Mouse (Mus musculus): ENCODE data around the gene Cytip. TPM values are rescaled to one million over a fixed set of nuclear protein-coding genes. Genes with fewer than 3 reads are reported as not detected.

Gene Cytip
- total and polyA plus RNA-seq, 3 experiments = not detected

- no peak overlapping the region for H3K27ac ChIP-seq (ENCODE audit: control insufficient read depth, low read depth, low read length)
- no peaks in the 10 kb centered on the region for H3K9me3 ChIP-seq (replicated peaks; ENCODE audit: insufficient read depth, low read length)
- no peaks in the 10 kb centered on the region for H3K36me3 ChIP-seq (ENCODE audit: control insufficient read depth in 1 of 2, insufficient read depth in 2 of 2, low read length in 2 of 2)
- no peak for DNase-seq (ENCODE audit: low read depth, low spot score)
- H3K27me3 ChIP-seq (ENCODE audit: control insufficient read depth in 1 of 2, insufficient read depth in 2 of 2, low read length in 2 of 2) = no peaks in the 10 kb centered on the region
- H3K79me2 ChIP-seq (ENCODE audit: control insufficient read depth, insufficient read depth, low read length, poor library complexity) = no peaks in the 10 kb centered on the region
- H3K4me3 ChIP-seq (ENCODE audit: control insufficient read depth in 1 of 2, insufficient read depth in 1 of 2, low read depth in 2 of 2, low read length in 2 of 2) = no peak overlapping the region
- H3K9ac ChIP-seq (ENCODE audit: control insufficient read depth, low read depth, low read length, poor library complexity, severe bottlenecking) = no peak overlapping the region
- TF ChIP-seq E2F4 (IDR thresholded peaks at IDR 0.05; ENCODE audit: borderline replicate concordance, low read depth, low read length) = no peak
- no peak for TF ChIP-seq HCFC1 (IDR thresholded peaks at IDR 0.05; ENCODE audit: low read depth, low read length)
- TF ChIP-seq BHLHE40 (IDR thresholded peaks at IDR 0.05; ENCODE audit: borderline replicate concordance, low read depth, low read length) = no peak
- no peak for TF ChIP-seq MEF2A (IDR thresholded peaks at IDR 0.05; ENCODE audit: extremely low read depth, insufficient replicate concordance, low read depth, low read length, poor library complexity, severe bottlenecking)
- no peak for TF ChIP-seq RCOR1 (IDR thresholded peaks at IDR 0.05; ENCODE audit: low read depth, low read length)
- TF ChIP-seq MAX (IDR thresholded peaks at IDR 0.05; ENCODE audit: low read length) = no peak
- TF ChIP-seq ELF1 (IDR thresholded peaks at IDR 0.05; ENCODE audit: low read depth, low read length) = no peak
- no peak for TF ChIP-seq ETS1 (IDR thresholded peaks at IDR 0.05; ENCODE audit: low read depth, low read length)
- TF ChIP-seq MAFK (IDR thresholded peaks at IDR 0.05; ENCODE audit: borderline replicate concordance, low read depth, low read length) = no peak
- TF ChIP-seq TAL1 (IDR thresholded peaks at IDR 0.05; ENCODE audit: low read length) = no peak
- no peak for TF ChIP-seq MYC (IDR thresholded peaks at IDR 0.05; ENCODE audit: low read depth, low read length)
- no peak for TF ChIP-seq NRF1 (IDR thresholded peaks at IDR 0.05; ENCODE audit: insufficient read depth, low read depth, low read length, poor library complexity, severe bottlenecking)
- no peak for TF ChIP-seq CHD1 (IDR thresholded peaks at IDR 0.05; ENCODE audit: low read depth, low read length)
- no peaks in the 10 kb centered on the region for H3K4me1 ChIP-seq (ENCODE audit: control insufficient read depth in 1 of 2, insufficient read depth in 2 of 2, low read length in 2 of 2)
Measured at GRCm38 (mm10) chr2:58187310-58188051, 7.9 kb downstream of the Cytip start.

GRCm38 (mm10) chr2:58184197-58184596 is 11.1 kb downstream of the Cytip start:
- no peaks in the 10 kb centered on the region for H3K36me3 ChIP-seq (ENCODE audit: control insufficient read depth in 1 of 2, insufficient read depth in 2 of 2, low read length in 2 of 2)
- H3K9ac ChIP-seq (ENCODE audit: control insufficient read depth, low read depth, low read length, poor library complexity, severe bottlenecking) = no peak overlapping the region
- no peaks in the 10 kb centered on the region for H3K4me1 ChIP-seq (ENCODE audit: control insufficient read depth in 1 of 2, insufficient read depth in 2 of 2, low read length in 2 of 2)
- no peaks in the 10 kb centered on the region for H3K9me3 ChIP-seq (replicated peaks; ENCODE audit: insufficient read depth, low read length)
- H3K27ac ChIP-seq (ENCODE audit: control insufficient read depth, low read depth, low read length) = no peak overlapping the region
- TF ChIP-seq JUND (IDR thresholded peaks at IDR 0.05; ENCODE audit: low read depth, low read length) = no peak
- TF ChIP-seq NRF1 (IDR thresholded peaks at IDR 0.05; ENCODE audit: insufficient read depth, low read depth, low read length, poor library complexity, severe bottlenecking) = no peak
- no peak for TF ChIP-seq ZMIZ1 (IDR thresholded peaks at IDR 0.05; ENCODE audit: low read depth, low read length)
- TF ChIP-seq HCFC1 (IDR thresholded peaks at IDR 0.05; ENCODE audit: low read depth, low read length) = no peak
- TF ChIP-seq EP300 (IDR thresholded peaks at IDR 0.05; ENCODE audit: low read depth in 1 of 2, low read length in 2 of 2) = no peak
- no peak for TF ChIP-seq CTCF (IDR thresholded peaks at IDR 0.05 in 2 of 3, conservative IDR thresholded peaks at IDR 0.05 in 1 of 3; ENCODE audit: control insufficient read depth in 1 of 3, insufficient read depth in 1 of 3, low read depth in 2 of 3, low read length in 3 of 3, poor library complexity in 1 of 3, severe bottlenecking in 1 of 3)
- TF ChIP-seq ELF1 (IDR thresholded peaks at IDR 0.05; ENCODE audit: low read depth, low read length) = no peak
- TF ChIP-seq RCOR1 (IDR thresholded peaks at IDR 0.05; ENCODE audit: low read depth, low read length) = no peak
- TF ChIP-seq TAL1 (IDR thresholded peaks at IDR 0.05; ENCODE audit: low read length) = no peak
- no peak for TF ChIP-seq MAZ (IDR thresholded peaks at IDR 0.05; ENCODE audit: low read depth, low read length)
- TF ChIP-seq NELFE (IDR thresholded peaks at IDR 0.05; ENCODE audit: low read depth, low read length) = no peak
- no peak for TF ChIP-seq MXI1 (IDR thresholded peaks at IDR 0.05; ENCODE audit: low read depth, low read length)
- TF ChIP-seq ZNF384 (IDR thresholded peaks at IDR 0.05; ENCODE audit: low read depth, low read length) = no peak
- no peak for TF ChIP-seq SIN3A (IDR thresholded peaks at IDR 0.05; ENCODE audit: low read length)
- no peak for TF ChIP-seq MYB (IDR thresholded peaks at IDR 0.05; ENCODE audit: low read depth, low read length)
- TF ChIP-seq BHLHE40 (IDR thresholded peaks at IDR 0.05; ENCODE audit: borderline replicate concordance, low read depth, low read length) = no peak
- no peak overlapping the region for H3K4me3 ChIP-seq (ENCODE audit: control insufficient read depth in 1 of 2, insufficient read depth in 1 of 2, low read depth in 2 of 2, low read length in 2 of 2)
- no peaks in the 10 kb centered on the region for H3K79me2 ChIP-seq (ENCODE audit: control insufficient read depth, insufficient read depth, low read length, poor library complexity)
- no peaks in the 10 kb centered on the region for H3K27me3 ChIP-seq (ENCODE audit: control insufficient read depth in 1 of 2, insufficient read depth in 2 of 2, low read length in 2 of 2)
- no peak for DNase-seq (ENCODE audit: low read depth, low spot score)
